Mouse (Mus musculus) c-Kit-negative CD71-positive TER-119-positive erythroid progenitor cells, embryonic 14.5 days (primary cell): ENCODE measurements around the gene Slc35b4.

Experiments used
- DNase-seq: peaks from one replicate; pipeline ENCODE4 v3.0.0-alpha.2; 2013; ENCODE audit warnings: low read depth, low spot score

The Slc35b4 gene

DNA sequence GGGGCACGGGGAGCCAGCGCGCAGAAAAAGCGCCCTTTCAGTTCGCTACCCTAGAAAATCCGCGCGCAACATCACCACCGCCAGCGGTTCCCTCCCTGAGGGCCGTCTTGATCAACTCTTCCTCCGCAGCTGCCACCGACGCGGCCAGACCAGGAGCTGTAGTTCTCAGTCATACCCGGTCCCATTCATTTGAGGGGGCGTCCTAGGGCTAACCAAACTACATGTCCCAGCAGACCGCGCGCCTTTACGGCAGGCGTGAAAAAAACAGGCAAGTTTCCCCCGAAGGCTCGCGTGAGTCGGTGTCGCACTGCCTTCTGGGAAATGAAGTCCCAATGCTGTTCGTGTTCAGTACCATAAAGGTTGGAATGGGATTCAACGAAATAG is at the start of gene Slc35b4:
Gene Slc35b4, minus strand, starts transcription at position 248 of the 384 bp plus-strand sequence.
- peak; percentile 76 for DNase-seq

DNA sequence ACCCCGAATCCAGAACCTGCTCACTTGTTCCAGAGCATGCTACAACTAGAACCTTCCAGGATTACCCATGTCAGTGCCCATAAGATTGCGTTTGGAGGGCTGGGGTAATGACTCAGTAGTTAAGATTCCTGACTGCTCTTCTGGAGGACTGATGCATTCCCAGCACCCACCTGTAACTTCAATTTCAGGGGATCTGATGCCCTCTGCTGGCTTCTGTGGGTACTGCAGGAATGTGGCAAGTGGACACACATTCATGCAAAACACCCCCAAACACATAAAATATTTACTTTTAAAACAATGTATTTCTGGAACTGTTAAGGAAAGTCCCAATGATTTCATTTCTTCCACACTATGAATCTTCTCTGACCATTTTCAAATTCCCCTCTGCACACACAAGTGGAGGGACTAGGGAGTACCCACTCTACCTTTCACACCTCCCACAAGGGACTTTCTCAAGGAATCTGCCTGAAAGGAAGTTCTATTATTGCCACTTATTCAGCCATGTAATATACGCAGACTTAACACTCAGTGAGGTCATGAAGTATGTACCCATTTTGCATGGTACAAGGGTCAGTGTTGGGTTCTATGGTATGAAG is 48.2 kb upstream of the Slc35b4 start:
- no peak for DNase-seq

DNA sequence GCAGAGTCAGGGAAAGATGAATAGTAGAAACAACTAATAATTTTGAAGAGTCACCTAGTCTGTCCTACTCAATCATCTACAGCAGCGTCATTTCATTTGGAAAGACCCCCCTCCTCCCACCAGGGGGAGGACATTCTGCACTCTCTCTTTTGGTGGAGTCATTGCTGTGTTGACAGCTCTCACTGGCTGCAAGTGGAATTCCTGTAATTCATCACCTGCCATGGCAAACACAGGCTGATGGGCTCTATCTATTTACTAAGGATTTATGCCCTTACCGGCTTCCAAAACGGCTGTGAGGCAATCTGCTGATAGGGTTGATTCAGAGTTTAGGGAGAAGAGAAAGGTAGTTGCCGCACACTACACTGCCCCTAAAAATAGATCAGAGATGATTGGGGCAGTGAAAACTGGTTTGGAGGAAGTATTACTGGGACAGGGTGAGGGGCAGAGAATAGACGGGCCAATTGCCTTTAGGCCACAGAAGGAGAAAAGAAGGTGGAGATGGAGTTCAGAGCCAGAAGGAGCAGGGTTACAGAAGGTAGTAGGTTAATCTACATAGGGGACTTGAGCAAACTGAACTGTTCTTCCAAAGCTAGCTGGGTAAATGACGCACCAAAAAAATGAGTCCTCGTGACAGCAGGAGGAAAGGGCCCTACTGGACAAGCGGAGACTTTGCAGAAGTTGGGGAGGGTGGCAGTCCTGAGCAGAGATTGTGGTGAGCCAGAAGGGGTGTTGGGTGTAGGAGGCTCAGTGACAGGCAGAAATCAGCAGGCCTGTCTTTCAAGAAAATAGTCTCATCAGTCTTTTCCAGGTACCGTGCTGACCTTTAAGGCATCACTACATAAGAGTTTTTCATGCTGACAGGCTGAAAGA is 39.8 kb upstream of the Slc35b4 start:
- DNase-seq: no peak

DNA sequence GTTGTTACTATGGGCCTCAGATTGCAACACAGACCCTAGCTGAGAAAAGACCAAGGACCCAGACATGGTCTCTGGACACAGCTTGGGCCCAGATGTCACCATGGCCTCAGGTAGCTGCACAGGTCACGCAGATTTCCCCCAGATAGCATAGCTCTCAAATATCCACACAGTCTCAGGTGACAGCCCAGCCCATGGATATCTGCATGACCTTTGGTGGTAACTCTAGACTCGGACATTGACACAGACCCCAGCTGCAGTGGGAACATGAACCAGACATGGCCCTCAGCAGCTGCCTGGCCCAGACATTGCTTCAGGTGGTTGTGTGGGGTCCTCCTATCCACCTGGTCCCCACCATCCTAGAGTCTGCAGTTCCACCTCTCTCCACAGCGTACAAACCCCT is 28.8 kb upstream of the Slc35b4 start:
- DNase-seq: no peak

DNA sequence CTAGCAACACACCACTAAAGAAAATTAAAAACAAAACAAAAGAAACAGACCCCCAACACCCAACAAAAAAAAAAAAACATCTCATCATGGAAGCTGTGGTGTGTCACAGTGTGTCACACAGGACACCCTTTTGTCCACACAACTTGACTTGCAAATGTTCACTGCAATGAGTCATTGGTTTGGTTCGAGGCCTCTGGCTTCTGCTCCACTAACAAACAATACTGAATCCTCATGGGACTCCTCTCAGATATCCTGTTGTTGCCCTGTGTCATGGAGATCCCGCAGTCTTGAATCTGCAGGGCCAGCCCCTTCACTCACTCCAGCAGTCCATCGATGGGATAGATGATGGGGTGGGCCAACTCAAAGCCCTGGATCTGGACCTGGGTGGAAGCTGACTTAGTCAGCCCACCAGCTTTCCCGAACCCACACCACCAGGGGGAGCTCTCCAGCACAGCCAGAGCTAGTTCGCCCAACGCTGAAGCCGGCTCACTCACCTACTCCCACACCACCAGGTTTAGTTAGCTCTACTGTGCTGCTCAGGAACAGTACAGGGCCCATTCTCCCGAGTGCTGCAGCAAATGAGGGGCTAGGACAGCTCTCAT is 28.2 kb upstream of the Slc35b4 start:
- no peak for DNase-seq

DNA sequence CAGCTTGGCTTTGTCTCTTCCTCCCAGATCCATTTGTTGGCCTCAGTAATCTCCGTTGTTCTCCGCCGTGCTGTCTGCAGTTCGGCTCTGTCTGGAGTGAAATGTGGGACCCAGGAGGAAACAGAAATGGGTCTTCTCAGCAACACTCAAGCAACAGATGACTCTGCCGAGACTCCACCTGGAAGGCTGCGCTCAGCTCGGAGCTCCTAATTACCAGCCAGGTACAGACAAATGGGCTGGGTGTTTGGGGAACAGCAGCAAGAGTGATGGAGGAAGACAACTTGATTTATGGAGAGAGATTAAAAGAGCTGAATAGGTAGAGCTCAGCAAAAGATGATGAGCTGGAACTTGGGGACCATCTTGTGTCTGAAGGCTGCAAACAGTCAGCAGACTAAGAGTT is 26.6 kb upstream of the Slc35b4 start:
- no peak for DNase-seq

DNA sequence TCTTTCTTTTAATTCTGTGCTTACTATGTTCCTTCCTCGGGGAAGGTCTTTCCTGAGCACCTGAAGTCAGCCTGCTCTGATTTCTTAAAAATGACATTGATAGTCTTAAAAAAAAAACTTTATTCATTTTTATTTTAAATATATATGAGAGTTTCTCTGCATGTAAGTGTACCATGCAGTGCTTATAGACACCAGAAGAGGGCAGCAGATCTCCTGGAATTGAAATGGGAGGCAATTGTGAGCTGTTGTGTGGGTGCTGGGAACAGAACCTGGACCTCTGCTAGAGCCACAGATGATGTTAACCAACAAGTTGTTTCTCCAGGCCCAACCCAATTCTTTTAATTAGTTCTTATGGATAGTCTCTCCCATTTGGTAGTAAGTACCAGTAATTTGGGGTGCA is 18.1 kb upstream of the Slc35b4 start:
- DNase-seq: no peak

DNA sequence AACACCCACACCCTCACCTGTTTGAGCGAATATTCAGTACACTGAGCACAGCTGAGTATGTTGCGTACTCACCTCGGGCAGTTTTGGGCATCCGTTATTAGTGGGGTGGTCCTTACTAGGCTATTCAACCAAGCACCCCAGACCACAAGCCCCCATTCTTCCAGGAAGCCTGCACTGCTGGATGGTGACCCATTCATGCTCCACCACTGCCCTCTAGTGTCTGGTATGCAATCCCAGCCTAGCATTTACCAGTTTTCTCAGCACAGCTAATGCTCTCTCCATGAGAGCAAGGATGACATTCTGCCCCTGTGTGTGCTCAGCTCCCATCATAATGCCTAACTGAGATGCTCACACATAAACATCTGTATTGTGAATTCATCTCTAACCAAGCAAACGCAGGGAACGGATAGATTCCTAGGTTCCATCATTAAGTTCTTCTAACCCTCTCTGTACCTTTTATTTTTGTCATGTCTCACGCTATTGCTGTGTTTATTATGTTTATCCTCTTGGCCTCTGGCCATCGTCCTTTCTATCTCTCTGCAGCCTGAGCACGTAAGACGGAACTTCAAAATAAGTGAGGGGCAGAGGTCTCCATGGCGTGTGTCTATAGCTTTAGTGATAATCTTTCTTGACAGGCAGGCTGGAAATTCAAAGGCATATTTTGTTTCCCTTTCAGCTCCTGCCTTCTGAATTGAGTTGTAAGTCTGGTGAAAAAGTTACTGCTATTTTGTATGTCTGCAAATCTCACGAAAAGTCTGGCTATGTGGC is 17.0 kb upstream of the Slc35b4 start:
- peak; percentile 26 for DNase-seq

DNA sequence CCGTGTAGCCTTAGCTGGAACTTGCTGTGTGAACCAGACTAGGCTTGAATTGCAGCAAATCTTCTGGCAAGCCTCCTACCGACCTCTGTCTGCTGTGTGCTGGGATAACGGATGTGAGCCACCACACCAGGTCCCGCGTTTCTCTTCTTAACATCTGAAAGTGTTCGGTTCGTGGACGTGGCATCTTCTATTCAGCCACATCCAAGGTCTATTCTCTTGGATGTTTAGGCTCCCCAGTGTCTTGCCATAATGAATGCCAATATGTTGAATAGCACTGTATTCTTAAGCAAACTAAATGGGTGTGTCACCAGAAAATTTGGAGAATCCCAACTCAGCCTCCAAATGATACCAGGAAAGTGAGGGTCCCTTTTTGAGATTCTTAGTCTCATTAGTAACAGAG is 14.5 kb upstream of the Slc35b4 start:
- no peak for DNase-seq

DNA sequence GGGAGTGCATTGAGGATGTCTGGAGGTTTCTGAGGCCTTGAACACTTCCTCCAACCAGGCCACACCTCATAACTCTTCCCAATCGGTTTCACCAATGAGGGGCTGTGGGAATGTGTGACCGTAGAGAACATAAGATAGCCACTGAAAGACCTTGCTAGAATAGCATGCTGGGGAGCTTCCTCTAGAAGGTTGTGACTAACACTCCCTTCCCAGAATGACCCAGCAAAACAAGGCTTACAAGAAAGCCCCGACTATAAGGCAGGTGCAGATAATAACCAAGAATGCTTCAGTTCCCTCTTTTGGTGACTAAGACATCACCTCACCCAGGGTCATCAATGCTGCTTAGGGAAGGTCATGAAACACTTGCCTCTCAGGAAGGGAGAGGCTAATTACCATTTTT is 12.6 kb upstream of the Slc35b4 start:
- no peak for DNase-seq

DNA sequence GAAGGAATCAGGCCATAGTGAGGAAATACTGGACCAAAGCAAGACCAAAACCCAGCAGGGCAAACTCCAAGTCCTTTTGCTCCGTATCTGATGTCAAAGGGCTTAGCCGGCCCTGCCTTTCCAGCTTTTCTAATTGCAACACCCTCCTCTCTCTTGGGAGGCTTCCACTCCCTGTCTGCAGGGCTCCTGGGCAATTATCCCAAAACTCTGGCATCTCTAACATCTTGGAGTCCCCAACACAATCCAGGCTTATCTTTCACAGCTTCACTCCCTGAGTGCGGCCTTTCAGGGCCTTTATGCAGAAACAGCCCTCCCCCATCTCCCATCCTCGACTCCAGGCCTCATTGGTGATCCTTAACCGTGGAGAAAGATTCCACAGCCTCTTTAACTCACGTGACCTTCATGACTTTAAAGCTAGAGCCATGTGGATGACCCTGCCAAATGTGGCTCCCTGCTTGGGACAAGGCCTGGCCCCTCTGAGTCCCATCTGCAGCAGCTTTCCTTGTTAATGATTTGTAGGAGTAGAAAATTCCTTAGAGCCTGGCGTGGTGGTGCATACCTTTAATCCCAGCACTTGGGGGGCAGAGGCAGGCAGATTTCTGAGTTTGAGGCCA is 11.2 kb upstream of the Slc35b4 start:
- DNase-seq: no peak

DNA sequence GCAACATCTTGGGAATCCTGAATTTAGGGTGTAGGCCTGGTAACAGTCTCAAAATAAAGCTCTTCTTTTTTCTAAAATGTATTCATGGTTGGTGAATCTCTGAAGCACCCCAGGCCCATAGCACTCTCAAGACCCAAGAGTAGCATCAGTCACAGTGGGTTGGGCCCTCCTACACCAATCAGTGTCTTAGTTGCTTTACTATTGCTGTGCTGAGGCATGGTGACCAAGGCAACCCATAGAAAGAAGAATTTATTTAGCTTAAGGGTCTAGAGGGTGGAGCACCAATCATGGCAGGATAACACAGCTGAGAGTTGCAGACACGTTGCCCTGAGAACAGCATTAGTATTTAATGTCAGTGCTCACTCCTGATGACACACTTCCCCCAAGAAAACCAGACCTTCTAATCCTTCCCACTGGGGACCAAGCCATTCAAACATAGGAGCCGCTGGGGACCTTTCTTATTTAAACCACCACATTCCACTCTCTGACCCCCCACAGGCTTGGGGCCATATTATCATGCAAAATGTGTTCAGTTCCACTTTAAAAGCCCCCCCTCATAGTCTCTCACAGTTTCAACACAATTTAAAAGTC is 10.5 kb upstream of the Slc35b4 start:
- no peak for DNase-seq

DNA sequence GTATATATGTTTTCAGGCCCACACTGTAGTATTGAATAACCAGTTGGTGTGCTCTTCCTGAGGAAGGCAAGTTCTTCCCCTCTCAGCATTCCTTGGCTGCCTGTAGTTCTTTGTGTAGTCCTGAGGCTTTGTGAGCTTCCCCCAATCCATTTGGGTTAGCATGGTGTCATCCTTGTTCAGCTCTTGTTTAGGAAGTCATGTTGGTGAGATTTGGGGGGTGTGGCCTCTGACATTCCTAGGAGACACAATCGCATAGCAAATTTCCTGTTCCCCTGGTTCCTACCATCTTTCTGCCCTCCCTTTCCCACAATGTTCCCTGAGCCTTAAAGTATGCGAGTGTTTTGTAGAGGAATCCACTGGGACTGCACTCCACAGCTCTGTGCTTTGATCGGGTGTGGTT is 6.4 kb upstream of the Slc35b4 start:
- DNase-seq: no peak

DNA sequence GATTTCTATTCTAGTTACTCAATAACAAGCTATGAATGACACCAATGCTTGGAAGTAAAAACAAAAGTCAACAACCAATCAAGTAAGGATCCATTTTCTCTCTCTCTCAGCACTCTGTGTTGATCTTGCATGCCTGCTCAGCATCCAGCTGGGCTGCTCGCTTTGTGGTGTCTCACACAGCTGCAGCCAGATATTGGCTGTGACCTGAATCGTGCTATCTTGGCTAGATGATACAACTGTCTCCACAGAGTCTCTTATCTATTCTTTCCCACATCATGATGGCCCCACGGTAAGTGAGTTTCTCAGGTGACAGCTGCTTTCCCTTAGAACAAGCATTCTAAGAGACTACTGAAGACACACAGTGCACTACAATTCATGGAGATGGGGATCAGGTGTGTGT is 5.0 kb upstream of the Slc35b4 start:
- DNase-seq: no peak

DNA sequence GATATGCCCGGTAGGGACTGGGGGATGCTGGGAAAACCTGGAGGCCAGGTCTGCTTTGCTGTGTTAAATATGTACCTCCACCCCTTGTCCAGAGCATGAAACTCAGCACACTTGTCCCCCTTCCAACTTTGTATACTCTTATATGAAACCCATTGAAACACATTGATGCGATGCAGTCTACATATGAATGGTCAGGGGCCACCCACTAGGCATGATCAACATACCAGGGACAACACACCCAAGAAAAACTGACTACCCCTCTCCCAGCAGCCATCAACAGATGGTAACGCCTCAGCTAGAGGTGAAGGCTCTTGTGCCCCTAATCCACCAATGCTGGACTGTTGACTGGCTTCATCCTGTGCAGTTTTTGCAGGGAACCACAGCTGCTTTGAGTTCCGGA is 3.0 kb upstream of the Slc35b4 start:
- DNase-seq: no peak

DNA sequence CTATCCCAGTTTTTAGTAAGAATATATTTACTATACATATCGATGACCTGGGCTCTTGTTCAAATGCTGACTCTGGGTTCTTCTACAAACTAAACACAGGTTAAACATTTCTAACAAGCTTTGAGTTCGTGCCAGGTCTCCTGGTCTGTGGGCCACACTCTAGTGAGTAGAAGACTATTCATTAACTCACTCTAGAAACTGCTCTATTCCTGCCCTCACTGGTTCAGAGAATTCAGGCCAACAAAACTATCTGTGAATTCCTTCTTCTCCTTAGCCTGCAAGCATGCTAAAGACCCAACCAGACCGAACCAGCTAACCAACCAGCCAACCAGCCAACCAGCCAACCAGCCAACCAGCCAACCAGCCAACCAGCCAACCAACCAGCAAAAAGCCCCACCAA is 2.1 kb upstream of the Slc35b4 start:
- DNase-seq: no peak

DNA sequence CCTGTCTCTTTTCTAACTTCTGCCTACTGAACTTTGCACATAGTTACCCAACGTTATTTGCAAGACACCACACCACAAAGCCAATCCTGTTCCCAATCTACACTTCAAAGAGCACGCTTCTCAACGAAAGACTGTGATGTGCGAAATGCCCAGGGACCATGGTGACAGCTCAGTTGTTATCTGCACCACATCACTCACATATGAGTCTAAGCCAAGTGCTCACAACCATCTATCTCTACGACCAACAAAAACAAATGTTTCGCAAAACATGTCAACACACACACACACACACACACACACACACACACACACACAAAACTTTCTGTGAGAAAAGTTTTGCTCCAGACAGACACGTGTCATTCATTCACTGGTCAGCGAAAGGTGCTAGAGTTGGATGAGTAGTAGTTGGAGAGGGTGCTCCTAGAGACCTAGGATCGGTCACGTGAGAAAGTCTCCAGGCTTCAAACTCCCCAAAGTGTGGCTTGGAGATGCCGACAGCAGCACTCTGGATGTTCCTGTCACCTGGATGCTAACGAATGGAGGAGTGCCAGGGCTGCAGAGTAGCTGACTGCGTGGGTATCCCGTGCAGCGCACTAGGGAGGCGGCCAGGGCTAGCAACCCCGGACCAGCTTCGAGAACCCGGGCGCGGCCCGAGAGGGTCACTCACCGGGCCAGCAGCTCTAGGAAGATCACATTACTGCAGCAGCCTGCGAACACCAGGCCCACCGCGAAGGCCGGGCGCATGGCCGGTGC is 624 bp downstream of the Slc35b4 start:
- peak; percentile 46 for DNase-seq

DNA sequence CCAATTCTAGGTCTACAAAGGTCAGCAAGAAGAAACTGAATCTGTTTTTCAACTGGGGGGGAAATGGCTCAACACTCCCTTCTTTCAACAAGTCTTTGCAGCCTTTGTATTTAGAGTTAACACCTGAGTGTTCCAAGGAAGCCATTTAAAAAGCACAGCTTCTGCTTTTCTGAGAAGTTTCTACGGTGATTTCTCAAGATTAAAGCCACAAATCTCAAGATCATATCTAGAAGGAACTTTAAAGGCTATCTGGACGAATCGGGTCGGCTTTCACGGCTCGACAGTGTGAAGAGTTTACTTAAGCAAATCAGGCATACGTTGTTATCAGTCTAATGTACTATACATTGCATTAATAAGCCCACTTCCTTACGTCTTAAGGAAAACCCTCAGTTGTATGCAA is 2.2 kb downstream of the Slc35b4 start:
- DNase-seq: no peak

DNA sequence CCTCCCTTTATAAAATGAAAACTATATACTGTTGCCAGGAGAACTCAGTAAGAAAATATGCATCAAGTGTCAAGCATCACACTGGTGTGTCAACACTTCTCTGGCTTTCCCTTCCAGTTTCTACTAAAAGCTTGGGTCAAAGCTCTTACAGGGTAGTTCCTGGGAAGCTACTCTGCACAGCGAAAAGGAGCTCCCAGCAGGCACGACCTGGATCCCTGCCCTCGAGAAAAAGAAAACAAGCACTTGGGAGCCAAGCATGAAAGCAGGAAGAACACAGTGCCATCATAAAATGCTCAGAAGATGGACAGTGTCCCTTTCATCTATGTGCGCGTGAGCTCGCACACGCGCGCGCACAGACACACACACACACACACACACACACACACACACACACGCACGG is 3.7 kb downstream of the Slc35b4 start:
- no peak for DNase-seq

DNA sequence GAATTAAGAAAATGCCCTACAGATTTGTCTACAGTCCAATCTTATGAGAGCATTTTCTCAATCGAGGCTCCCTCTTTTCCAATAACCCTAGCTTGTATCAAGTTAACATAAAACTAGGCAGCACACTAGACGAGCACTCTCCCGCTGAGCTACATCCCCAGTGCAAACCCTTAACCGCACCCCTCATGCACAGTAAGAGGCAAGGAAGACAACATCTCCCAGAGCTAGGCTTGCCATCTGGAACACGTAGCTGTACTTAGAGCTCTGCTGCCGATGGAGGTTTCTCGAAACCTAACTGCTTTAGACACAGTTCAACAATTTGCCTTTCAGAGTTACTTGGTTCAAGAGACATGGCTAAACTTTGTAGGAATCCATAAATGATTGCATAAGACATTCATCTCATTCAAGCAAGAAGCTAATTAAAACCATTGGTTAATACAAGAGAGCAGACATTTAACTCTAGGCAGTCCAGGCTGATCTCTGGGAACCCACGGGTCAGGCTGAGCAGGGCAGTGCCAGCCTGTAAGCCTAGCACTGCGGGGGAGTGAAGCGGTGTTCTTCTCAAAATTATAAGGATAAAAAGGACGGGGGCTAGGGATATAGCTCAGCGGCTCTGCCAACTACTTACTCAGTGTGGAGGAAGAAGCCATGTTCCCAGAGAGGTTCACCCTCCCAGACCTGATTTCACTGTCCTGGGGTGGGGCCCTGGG is 5.0 kb downstream of the Slc35b4 start:
- DNase-seq: no peak
